Mouse (Mus musculus): ENCODE results near the gene Wnt10b. TPM values are rescaled to one million over a fixed set of nuclear protein-coding genes. Genes with fewer than 3 reads are reported as not detected.
A peak's percentile ranks its signal among the peaks of the same experiment; 100 is the strongest.
"Not testable (repeated sequence)": the region's sequence is repeated elsewhere in the genome, so short reads cannot be mapped to it uniquely, and the experiment has no call there.

The Wnt10b gene
- total RNA-seq, 4 experiments from 2014 or later: 0.16 to 0.59 (median 0.41) TPM

- DNase-seq (ENCODE audit: low spot score in 2 of 2): no peak
Observed at GRCm38 (mm10) chr15:98772511-98773211, 5.3 kb downstream of the Wnt10b start.

GRCm38 (mm10) chr15:98771813-98772425 lies 6.0 kb downstream of the Wnt10b start:
- no peak for DNase-seq (ENCODE audit: low spot score in 2 of 2)

GRCm38 (mm10) chr15:98768259-98768658 lies 9.7 kb downstream of the Wnt10b start:
- DNase-seq (ENCODE audit: low spot score in 2 of 2): no peak

- no peak for DNase-seq (ENCODE audit: low spot score in 2 of 2)
Observed at GRCm38 (mm10) chr15:98765929-98766328, 12.0 kb downstream of the Wnt10b start.

GRCm38 (mm10) chr15:98762670-98763529 lies 15.1 kb downstream of the Wnt10b start, which contains the start of gene Arf3:
Arf3 (minus strand) TSS chr15:98763214.
- peak; percentile 94 to 96 for DNase-seq (ENCODE audit: low spot score in 2 of 2)

- DNase-seq (ENCODE audit: low spot score in 2 of 2): peak; percentile 66 to 67
Observed at GRCm38 (mm10) chr15:98762201-98762621, 15.7 kb downstream of the Wnt10b start.

GRCm38 (mm10) chr15:98754125-98754524 lies 23.8 kb downstream of the Wnt10b start:
- no peak for DNase-seq (ENCODE audit: low spot score in 2 of 2)

GRCm38 (mm10) chr15:98753021-98753423 lies 24.9 kb downstream of the Wnt10b start:
- DNase-seq (ENCODE audit: low spot score in 2 of 2): no peak

- no peak for DNase-seq (ENCODE audit: low spot score in 2 of 2)
Observed at GRCm38 (mm10) chr15:98749093-98749492, 28.9 kb downstream of the Wnt10b start.

- no peak for DNase-seq (ENCODE audit: low spot score in 2 of 2)
Observed at GRCm38 (mm10) chr15:98747296-98747695, 30.7 kb downstream of the Wnt10b start.

GRCm38 (mm10) chr15:98746344-98746965 lies 31.5 kb downstream of the Wnt10b start:
- DNase-seq (ENCODE audit: low spot score in 2 of 2): no peak

- not testable (repeated sequence) for DNase-seq (ENCODE audit: low spot score in 2 of 2)
Observed at GRCm38 (mm10) chr15:98743863-98744262, 34.1 kb downstream of the Wnt10b start.

- no peak for DNase-seq (ENCODE audit: low spot score in 2 of 2)
Observed at GRCm38 (mm10) chr15:98742766-98743428, 35.1 kb downstream of the Wnt10b start.

GRCm38 (mm10) chr15:98740219-98740618 lies 37.7 kb downstream of the Wnt10b start:
- DNase-seq (ENCODE audit: low spot score in 2 of 2): peak in 1 of 2 experiments; percentile 31

- no peak for DNase-seq (ENCODE audit: low spot score in 2 of 2)
Observed at GRCm38 (mm10) chr15:98738796-98739195, 39.2 kb downstream of the Wnt10b start.

GRCm38 (mm10) chr15:98737881-98738280 lies 40.1 kb downstream of the Wnt10b start:
- DNase-seq (ENCODE audit: low spot score in 2 of 2): peak in 1 of 2 experiments; percentile 41

- DNase-seq (ENCODE audit: low spot score in 2 of 2): no peak
Observed at GRCm38 (mm10) chr15:98736521-98736920, 41.4 kb downstream of the Wnt10b start.

- no peak for DNase-seq (ENCODE audit: low spot score in 2 of 2)
Observed at GRCm38 (mm10) chr15:98733976-98734566, 43.9 kb downstream of the Wnt10b start.

- DNase-seq (ENCODE audit: low spot score in 2 of 2): no peak
Observed at GRCm38 (mm10) chr15:98733370-98733769, 44.6 kb downstream of the Wnt10b start.

- no peak for DNase-seq (ENCODE audit: low spot score in 2 of 2)
Observed at GRCm38 (mm10) chr15:98732006-98732531, 45.9 kb downstream of the Wnt10b start.
